Mouse (Mus musculus) hindlimb bud, embryonic 11.5 days (tissue): ENCODE data around the gene Btla.

Experiments used
- DNase-seq: peaks from one replicate; pipeline ENCODE4 v3.0.0-alpha.2; 2012; ENCODE audit warnings: low read depth, low spot score; ENCODE audit errors: extremely low spot score

Btla gene

DNA sequence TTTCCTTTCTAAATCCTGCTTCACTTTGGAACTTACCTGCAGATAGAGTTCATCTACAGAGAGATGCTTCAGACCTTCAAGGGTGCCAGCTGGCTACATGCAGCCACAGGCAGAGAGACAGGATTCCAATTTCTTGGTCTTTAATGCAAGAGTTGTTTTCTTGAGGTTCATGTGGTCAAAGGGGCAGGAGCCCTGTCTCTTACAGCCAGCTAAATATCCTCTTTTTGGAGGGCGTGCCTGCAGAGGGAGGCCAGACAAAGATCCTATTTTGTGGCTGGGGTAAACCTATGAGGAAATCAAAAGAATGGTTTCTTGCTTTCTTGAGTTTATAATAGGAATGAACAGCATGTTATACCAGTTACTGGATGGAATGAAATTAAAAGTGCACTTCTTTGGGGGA lies 33.5 kb downstream of the Btla start:
- no peak for DNase-seq

DNA sequence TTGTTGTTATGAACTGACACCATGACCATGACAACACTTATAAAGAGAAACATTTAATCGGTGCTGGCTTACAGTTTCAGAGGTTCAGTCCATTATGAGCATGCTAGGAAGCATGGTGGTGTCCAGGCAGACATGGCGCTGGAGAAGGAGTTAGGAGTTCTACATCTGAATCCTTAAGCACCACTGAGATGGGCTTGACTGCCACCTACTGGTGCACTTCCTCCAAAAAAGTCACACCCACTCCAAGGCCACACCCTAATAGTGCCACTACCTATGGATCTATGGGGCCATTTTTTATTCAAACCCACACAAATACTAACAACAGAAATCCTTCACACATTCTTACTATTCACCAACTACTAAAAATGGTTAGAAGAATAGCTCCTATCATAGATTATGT lies 35.5 kb downstream of the Btla start:
- DNase-seq: no peak

DNA sequence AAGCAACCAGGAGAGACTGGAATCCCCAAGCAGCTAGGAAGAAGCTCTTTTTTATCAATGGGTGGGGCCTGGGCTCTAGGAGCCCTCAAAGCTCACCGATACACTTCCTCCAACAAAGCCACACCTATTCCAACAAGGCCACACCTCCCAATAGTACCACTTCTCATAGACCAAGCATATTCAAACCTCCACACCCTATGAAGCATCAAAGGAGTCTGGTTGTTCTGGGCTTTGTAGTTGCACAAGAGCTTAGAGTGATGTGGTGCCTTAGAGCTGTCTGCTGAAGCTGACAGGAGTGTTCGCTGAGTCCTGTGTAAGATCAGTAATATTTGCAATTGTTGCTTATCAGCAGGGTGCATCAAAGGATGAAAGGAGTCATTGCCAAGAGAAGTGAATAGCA lies 37.2 kb downstream of the Btla start:
- no peak for DNase-seq

DNA sequence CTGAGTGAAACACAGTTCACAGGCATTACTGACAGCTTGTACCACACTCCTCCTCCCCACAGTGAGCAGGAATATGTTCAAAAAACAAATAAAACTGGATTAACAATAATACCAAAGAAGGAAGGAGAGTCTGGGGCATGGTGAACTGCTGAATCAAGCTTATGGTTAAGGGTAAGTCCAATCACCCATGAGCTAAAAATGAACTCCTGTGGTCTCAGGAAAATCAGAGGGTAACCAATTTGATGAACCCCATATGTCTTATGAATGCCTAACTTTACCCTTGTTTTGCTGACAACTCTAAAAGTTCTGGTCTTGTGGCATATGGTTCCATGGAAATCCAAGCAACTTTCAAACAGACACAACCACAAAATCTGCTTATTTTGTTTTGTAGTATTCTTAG lies 37.9 kb downstream of the Btla start:
- no peak for DNase-seq

DNA sequence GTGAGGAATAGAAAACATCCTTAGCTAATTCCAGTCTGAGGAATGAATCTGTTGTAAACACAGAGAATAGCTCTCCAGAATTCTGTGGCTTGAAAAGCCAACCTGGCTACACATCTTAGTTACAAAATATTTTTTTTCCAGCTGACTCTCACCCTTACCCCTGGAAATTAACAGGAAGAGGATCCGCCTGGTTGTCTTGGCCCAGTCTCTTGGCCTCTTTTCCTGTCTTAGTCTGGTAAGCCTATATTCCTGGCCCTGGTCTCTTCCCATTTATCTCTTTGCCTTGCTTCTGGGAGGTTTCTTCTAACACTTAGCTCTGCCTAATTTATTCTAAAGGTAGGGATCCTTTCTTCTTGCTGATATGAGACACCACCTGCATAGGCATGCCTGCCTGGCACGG lies 45.8 kb downstream of the Btla start:
- no peak for DNase-seq

DNA sequence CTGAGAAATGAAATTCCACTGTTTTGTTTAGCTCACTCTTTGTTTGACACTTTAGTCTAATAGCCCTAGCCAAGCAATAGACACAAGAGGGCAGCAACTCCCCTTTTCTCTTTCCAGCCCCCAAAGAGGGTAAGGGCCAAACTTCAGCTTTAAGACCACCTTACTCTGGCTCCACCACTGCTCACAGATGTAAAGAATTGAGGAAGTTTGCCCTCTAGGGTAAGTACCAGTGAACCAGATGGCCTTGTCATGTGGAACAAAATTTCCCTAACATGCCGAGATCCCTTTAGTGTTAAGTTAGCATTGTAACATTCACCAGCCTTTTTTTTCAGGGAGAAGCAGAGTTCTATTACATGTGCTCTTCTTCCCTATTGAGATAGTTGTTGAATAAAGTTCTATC lies 59.0 kb downstream of the Btla start:
- no peak for DNase-seq

DNA sequence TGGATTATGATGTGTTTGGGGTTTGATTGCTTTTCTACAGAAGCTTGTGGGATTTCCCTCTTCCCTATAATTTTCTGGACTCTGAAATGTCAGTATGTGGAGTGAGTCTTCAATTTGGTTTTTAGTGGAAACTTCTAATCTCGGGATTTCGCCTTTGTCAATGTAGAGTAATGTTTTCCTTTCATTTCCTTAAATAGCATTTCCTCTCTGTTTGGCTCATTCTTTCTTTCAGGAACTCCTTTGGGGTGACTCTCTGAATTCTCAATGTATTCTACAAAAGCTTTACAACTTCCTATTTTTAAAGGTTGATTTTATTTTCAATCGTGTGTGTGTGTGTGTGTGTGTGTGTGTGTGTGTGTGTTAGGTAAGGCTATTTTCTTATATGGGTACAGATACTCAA lies 73.7 kb downstream of the Btla start:
- no peak for DNase-seq
